Mouse (Mus musculus): Measurements from ENCODE around the gene Prickle1.

Prickle1 gene

GRCm38 (mm10) chr15:93594296-93594887 lies 1.3 kb downstream of the Prickle1 start:
- no peak for DNase-seq

- no peak for DNase-seq
Observed at GRCm38 (mm10) chr15:93592596-93592995, 3.1 kb downstream of the Prickle1 start.

- DNase-seq: peak; percentile 18 to 25
Observed at GRCm38 (mm10) chr15:93591831-93592321, 3.8 kb downstream of the Prickle1 start.

- DNase-seq: no peak
Observed at GRCm38 (mm10) chr15:93591371-93591770, 4.3 kb downstream of the Prickle1 start.

GRCm38 (mm10) chr15:93588401-93588800 lies 7.3 kb downstream of the Prickle1 start:
- DNase-seq: no peak

- DNase-seq: no peak
Observed at GRCm38 (mm10) chr15:93587660-93588059, 8.0 kb downstream of the Prickle1 start.

- DNase-seq: no peak
Observed at GRCm38 (mm10) chr15:93583051-93583450, 12.6 kb downstream of the Prickle1 start.

GRCm38 (mm10) chr15:93581736-93582135 lies 14.0 kb downstream of the Prickle1 start:
- DNase-seq: no peak

GRCm38 (mm10) chr15:93579899-93580298 lies 15.8 kb downstream of the Prickle1 start:
- no peak for DNase-seq

- no peak for DNase-seq
Observed at GRCm38 (mm10) chr15:93579100-93579499, 16.6 kb downstream of the Prickle1 start.

GRCm38 (mm10) chr15:93576361-93576760 lies 19.3 kb downstream of the Prickle1 start:
- DNase-seq: no peak

- DNase-seq: peak; percentile 65 to 78
Observed at GRCm38 (mm10) chr15:93575884-93576283, 19.8 kb downstream of the Prickle1 start.

- DNase-seq: no peak
Observed at GRCm38 (mm10) chr15:93572889-93573288, 22.8 kb downstream of the Prickle1 start.

GRCm38 (mm10) chr15:93570881-93571495 lies 24.7 kb downstream of the Prickle1 start:
- no peak for DNase-seq

GRCm38 (mm10) chr15:93568911-93569310 lies 26.8 kb downstream of the Prickle1 start:
- no peak for DNase-seq

- no peak for DNase-seq
Observed at GRCm38 (mm10) chr15:93567546-93568307, 28.0 kb downstream of the Prickle1 start.

GRCm38 (mm10) chr15:93563491-93563890 lies 32.2 kb downstream of the Prickle1 start:
- no peak for DNase-seq

GRCm38 (mm10) chr15:93561540-93561939 lies 34.2 kb downstream of the Prickle1 start:
- no peak for DNase-seq

GRCm38 (mm10) chr15:93558421-93558820 lies 37.3 kb downstream of the Prickle1 start:
- peak; percentile 67 for DNase-seq

GRCm38 (mm10) chr15:93555719-93556118 lies 40.0 kb downstream of the Prickle1 start:
- DNase-seq: no peak

- DNase-seq: no peak
Observed at GRCm38 (mm10) chr15:93554203-93554851, 41.4 kb downstream of the Prickle1 start.

- DNase-seq: no peak
Observed at GRCm38 (mm10) chr15:93552169-93552568, 43.5 kb downstream of the Prickle1 start.

- no peak for DNase-seq
Observed at GRCm38 (mm10) chr15:93548297-93548696, 47.4 kb downstream of the Prickle1 start.

Measured in cerebellum, postnatal 36 days (tissue).